Mouse (Mus musculus) hindbrain, embryonic 14.5 days (tissue): ENCODE measurements around the gene Tnni1. TPM values are rescaled to one million over a fixed set of nuclear protein-coding genes. Genes with fewer than 3 reads are reported as not detected.

ENCODE experiments used
- ATAC-seq: fragments of 200-750 bp; cut with Nextera tagmentation; 2 replicates; pipeline ENCODE4 v1.8.0; 2017; ENCODE audit warnings: moderate number of reproducible peaks, mild to moderate bottlenecking, moderate TSS enrichment, moderate library complexity; ENCODE audit not compliant: low FRiP score
- DNase-seq: peaks from one replicate; pipeline ENCODE4 v3.0.0-alpha.2; 2015; ENCODE audit warnings: low spot score
- H3K27ac ChIP-seq: fragments of 300-500 bp; sonication (generic); 2 replicates; pipeline ENCODE4 v1.5.1; 2014; ENCODE audit warnings: mild to moderate bottlenecking, moderate library complexity
- H3K27me3 ChIP-seq: fragments of 300-500 bp; sonication (generic); 2 replicates; pipeline ENCODE4 v1.6.1; 2014; ENCODE audit warnings: mild to moderate bottlenecking, low read length, mixed read lengths; ENCODE audit not compliant: control insufficient read depth, insufficient read depth
- H3K36me3 ChIP-seq: fragments of 300-500 bp; sonication (generic); replicated peaks from 2 replicates; pipeline ENCODE4 v1.6.1; 2014; ENCODE audit not compliant: control insufficient read depth, insufficient read depth
- H3K4me1 ChIP-seq: fragments of 300-500 bp; sonication (generic); replicated peaks from 2 replicates; pipeline ENCODE4 v1.6.1; 2014; ENCODE audit warnings: antibody characterized with exemption, low read length, mixed read lengths; ENCODE audit not compliant: control insufficient read depth, insufficient read depth
- H3K4me2 ChIP-seq: fragments of 300-500 bp; sonication (generic); replicated peaks from 2 replicates; pipeline ENCODE4 v1.6.1; 2014; ENCODE audit warnings: mild to moderate bottlenecking, moderate library complexity
- H3K4me3 ChIP-seq: fragments of 300-500 bp; sonication (generic); replicated peaks from 2 replicates; pipeline ENCODE4 v1.5.1; 2014; ENCODE audit warnings: mild to moderate bottlenecking, low read length
- H3K9ac ChIP-seq: fragments of 300-500 bp; sonication (generic); 2 replicates; pipeline ENCODE4 v1.6.1; 2014
- H3K9me3 ChIP-seq: fragments of 300-500 bp; sonication (generic); 2 replicates; pipeline ENCODE4 v1.6.1; 2016; ENCODE audit warnings: low read length; ENCODE audit not compliant: control insufficient read depth
- WGBS: fragments of 180-500 bp; shearing (Covaris S2); extraction: QIAGEN DNeasy Blood & Tissue Kit; methylation state at CpG from one replicate; pipeline ENCODE4 v1.1.7; 2014; 5-methylcytosine and 5-hydroxymethylcytosine counted together
- polyA plus RNA-seq: library from polyadenylated mRNA; unstranded; fragments of >200 nt; fragmentation: Nextera tagmentation; extraction: Ambion mirVana; gene quantifications from 2 replicates; pipeline ENCODE4 v1.2.1, GENCODE M21; 2014

Tnni1 gene
- polyA plus RNA-seq, 1 experiment from 2014 or later = 1.7 TPM

GRCm38 (mm10) chr1:135846632-135847031 lies 67.4 kb downstream of the Tnni1 start:
- Histone ChIP-seq H3K4me1 (no peaks in the 10 kb centered on the region), H3K27me3 (no peaks in the 10 kb centered on the region), H3K9ac (no peak overlapping the region), H3K4me3 (no peak overlapping the region), H3K4me2 (no peak overlapping the region), H3K9me3 (no peaks in the 10 kb centered on the region), H3K36me3 (no peaks in the 10 kb centered on the region), H3K27ac (no peak overlapping the region)
- 82% methylated on average over 5 of the region's 5 CpGs for WGBS
- DNase-seq (no peak), ATAC-seq (no peak)

- Histone ChIP-seq H3K27ac (no peak overlapping the region), H3K36me3 (no peaks in the 10 kb centered on the region), H3K4me1 (no peaks in the 10 kb centered on the region; the same call in 1 of the 2 replicates), H3K9ac (no peak overlapping the region), H3K9me3 (no peaks in the 10 kb centered on the region), H3K4me3 (no peak overlapping the region), H3K27me3 (no peaks in the 10 kb centered on the region), H3K4me2 (no peak overlapping the region)
- DNase-seq = peak; percentile 45
- WGBS = 32% methylated on average over 6 of the region's 6 CpGs
- ATAC-seq = no peak
Observed at GRCm38 (mm10) chr1:135847139-135847562, 67.9 kb downstream of the Tnni1 start.

GRCm38 (mm10) chr1:135847611-135848351 lies 68.5 kb downstream of the Tnni1 start:
- ATAC-seq (no peak), DNase-seq (no peak)
- WGBS = 88% methylated on average over 17 of the region's 17 CpGs
- Histone ChIP-seq H3K9ac (no peak overlapping the region), H3K27me3 (no peaks in the 10 kb centered on the region), H3K4me3 (no peak overlapping the region), H3K4me1 (no peaks in the 10 kb centered on the region; the same call in 1 of the 2 replicates), H3K4me2 (no peak overlapping the region), H3K36me3 (no peaks in the 10 kb centered on the region), H3K9me3 (no peaks in the 10 kb centered on the region), H3K27ac (no peak overlapping the region)

GRCm38 (mm10) chr1:135850722-135851512 lies 71.7 kb downstream of the Tnni1 start:
- 76% methylated on average over 12 of the region's 12 CpGs for WGBS
- Histone ChIP-seq H3K27ac (no peak overlapping the region), H3K4me1 (no peaks in the 10 kb centered on the region; the same call in 1 of the 2 replicates), H3K4me2 (no peak overlapping the region), H3K9me3 (no peaks in the 10 kb centered on the region), H3K36me3 (no peaks in the 10 kb centered on the region), H3K4me3 (no peak overlapping the region), H3K9ac (no peak overlapping the region), H3K27me3 (no peaks in the 10 kb centered on the region)
- DNase-seq (no peak), ATAC-seq (peak; percentile 49; the same call in 1 of the 2 replicates)

GRCm38 (mm10) chr1:135852044-135852756 lies 73.0 kb downstream of the Tnni1 start:
- H3K4me1 ChIP-seq = no peaks in the 10 kb centered on the region; the same call in 1 of the 2 replicates
- H3K27ac ChIP-seq = no peak overlapping the region
- H3K9ac ChIP-seq = no peak overlapping the region
- H3K27me3 ChIP-seq = no peaks in the 10 kb centered on the region
- no peaks in the 10 kb centered on the region for H3K36me3 ChIP-seq
- DNase-seq (peak; percentile 31), ATAC-seq (peak; percentile 45; the same call in 1 of the 2 replicates)
- no peak overlapping the region for H3K4me3 ChIP-seq
- no peaks in the 10 kb centered on the region for H3K9me3 ChIP-seq
- WGBS = 33% methylated on average over 13 of the region's 13 CpGs
- H3K4me2 ChIP-seq = no peak overlapping the region

- H3K4me2 ChIP-seq = no peak overlapping the region
- H3K4me3 ChIP-seq = no peak overlapping the region
- no peaks in the 10 kb centered on the region for H3K36me3 ChIP-seq
- H3K9ac ChIP-seq = no peak overlapping the region
- H3K27me3 ChIP-seq = no peaks in the 10 kb centered on the region
- no peak for DNase-seq
- WGBS = 97% methylated on average over 4 of the region's 4 CpGs
- no peaks in the 10 kb centered on the region; the same call in 1 of the 2 replicates for H3K4me1 ChIP-seq
- no peaks in the 10 kb centered on the region for H3K9me3 ChIP-seq
- H3K27ac ChIP-seq = no peak overlapping the region
- no peak for ATAC-seq
Observed at GRCm38 (mm10) chr1:135853200-135853599, 74.0 kb downstream of the Tnni1 start.

GRCm38 (mm10) chr1:135854591-135855343 lies 75.5 kb downstream of the Tnni1 start:
- no peak overlapping the region for H3K4me2 ChIP-seq
- no peak for ATAC-seq
- H3K27me3 ChIP-seq = no peaks in the 10 kb centered on the region
- H3K9ac ChIP-seq = no peak overlapping the region
- H3K36me3 ChIP-seq = no peaks in the 10 kb centered on the region
- no peak for DNase-seq
- H3K9me3 ChIP-seq = no peaks in the 10 kb centered on the region
- 87% methylated on average over 6 of the region's 6 CpGs for WGBS
- no peak overlapping the region for H3K27ac ChIP-seq
- no peak overlapping the region for H3K4me3 ChIP-seq
- H3K4me1 ChIP-seq = no peaks in the 10 kb centered on the region; the same call in 1 of the 2 replicates

GRCm38 (mm10) chr1:135855344-135855687 lies 76.1 kb downstream of the Tnni1 start:
- DNase-seq = no peak
- H3K4me3 ChIP-seq = no peak overlapping the region
- H3K4me1 ChIP-seq = no peaks in the 10 kb centered on the region; the same call in 1 of the 2 replicates
- no peak overlapping the region for H3K9ac ChIP-seq
- no peaks in the 10 kb centered on the region for H3K36me3 ChIP-seq
- WGBS = 88% methylated on average over 1 of the region's 1 CpGs
- no peak overlapping the region for H3K4me2 ChIP-seq
- no peak overlapping the region for H3K27ac ChIP-seq
- H3K27me3 ChIP-seq = no peaks in the 10 kb centered on the region
- ATAC-seq = no peak
- no peaks in the 10 kb centered on the region for H3K9me3 ChIP-seq
